Mouse (Mus musculus) embryo, embryonic 9.5 days (tissue): Measurements from ENCODE around the gene Angptl2.
"Not testable (repeated sequence)": the region's sequence is repeated elsewhere in the genome, so short reads cannot be mapped to it uniquely, and the experiment has no call there.

Experiments
- DNase-seq: peaks from one replicate; pipeline ENCODE4 v3.0.0-alpha.2; 2017; ENCODE audit errors: extremely low spot score

Gene Angptl2

GRCm38 (mm10) chr2:33200368-33201068 is 15.4 kb upstream of the Angptl2 start:
- no peak for DNase-seq

GRCm38 (mm10) chr2:33203284-33203683 is 12.6 kb upstream of the Angptl2 start:
- no peak for DNase-seq

GRCm38 (mm10) chr2:33204980-33205379 is 10.9 kb upstream of the Angptl2 start:
- DNase-seq, result no peak

GRCm38 (mm10) chr2:33205939-33206525 is 9.8 kb upstream of the Angptl2 start:
- DNase-seq, result no peak

GRCm38 (mm10) chr2:33207069-33207468 is 8.8 kb upstream of the Angptl2 start:
- DNase-seq, result no peak

GRCm38 (mm10) chr2:33208134-33208533 is 7.7 kb upstream of the Angptl2 start:
- no peak for DNase-seq

- no peak for DNase-seq
Measured at GRCm38 (mm10) chr2:33210841-33211240, 5.0 kb upstream of the Angptl2 start.

GRCm38 (mm10) chr2:33211263-33211662 is 4.6 kb upstream of the Angptl2 start:
- not testable (repeated sequence) for DNase-seq

- no peak for DNase-seq
Measured at GRCm38 (mm10) chr2:33215177-33215699, 631 bp upstream of the Angptl2 start.

- no peak for DNase-seq
Measured at GRCm38 (mm10) chr2:33216645-33217424, 966 bp downstream of the Angptl2 start.

GRCm38 (mm10) chr2:33217425-33217794 is 1.5 kb downstream of the Angptl2 start:
- DNase-seq, result no peak

- no peak for DNase-seq
Measured at GRCm38 (mm10) chr2:33218903-33219625, 3.2 kb downstream of the Angptl2 start.

- DNase-seq, result no peak
Measured at GRCm38 (mm10) chr2:33219637-33220036, 3.8 kb downstream of the Angptl2 start.

- no peak for DNase-seq
Measured at GRCm38 (mm10) chr2:33220246-33220645, 4.4 kb downstream of the Angptl2 start.

GRCm38 (mm10) chr2:33220674-33221338 is 4.9 kb downstream of the Angptl2 start:
- DNase-seq, result no peak

GRCm38 (mm10) chr2:33221339-33221900 is 5.6 kb downstream of the Angptl2 start:
- no peak for DNase-seq

GRCm38 (mm10) chr2:33222480-33222879 is 6.6 kb downstream of the Angptl2 start:
- no peak for DNase-seq

- DNase-seq, result no peak
Measured at GRCm38 (mm10) chr2:33223656-33224358, 7.9 kb downstream of the Angptl2 start.

- DNase-seq, result no peak
Measured at GRCm38 (mm10) chr2:33225921-33226320, 10.1 kb downstream of the Angptl2 start.

GRCm38 (mm10) chr2:33228077-33228476 is 12.2 kb downstream of the Angptl2 start:
- no peak for DNase-seq
